Mouse (Mus musculus): ENCODE measurements around the gene Gpn2. TPM values are rescaled to one million over a fixed set of nuclear protein-coding genes. Genes with fewer than 3 reads are reported as not detected.
A peak's percentile ranks its signal among the peaks of the same experiment; 100 is the strongest.

Gene Gpn2
- total RNA-seq, 2 experiments from 2014 or later = 10.3 to 11.2 TPM

DNA sequence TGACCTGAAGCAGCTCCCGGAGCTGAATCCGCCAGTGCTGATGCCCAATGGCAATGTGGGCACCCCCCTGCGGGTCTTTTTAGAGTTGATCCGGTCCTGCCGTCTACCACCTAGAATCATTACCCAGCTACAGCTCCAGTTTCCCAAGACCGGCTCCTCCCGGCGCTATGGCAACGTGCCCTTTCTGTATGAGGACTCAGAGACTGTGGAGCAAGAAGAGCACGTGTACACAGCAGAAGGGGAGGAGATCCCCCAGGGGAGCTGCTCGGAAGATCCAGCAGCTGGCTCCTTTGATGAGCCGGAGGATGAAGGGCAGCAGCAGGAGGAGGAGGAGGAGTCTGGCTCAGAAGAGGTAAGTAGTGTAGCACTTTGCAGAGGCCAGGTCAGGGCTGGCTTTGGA lies 6.2 kb upstream of the Gpn2 start:
- intact Hi-C loops (cut with DNase I) = no loop called here
- DNase-seq (ENCODE audit: extremely low spot score in 1 of 2, low spot score in 2 of 2) = no peak

DNA sequence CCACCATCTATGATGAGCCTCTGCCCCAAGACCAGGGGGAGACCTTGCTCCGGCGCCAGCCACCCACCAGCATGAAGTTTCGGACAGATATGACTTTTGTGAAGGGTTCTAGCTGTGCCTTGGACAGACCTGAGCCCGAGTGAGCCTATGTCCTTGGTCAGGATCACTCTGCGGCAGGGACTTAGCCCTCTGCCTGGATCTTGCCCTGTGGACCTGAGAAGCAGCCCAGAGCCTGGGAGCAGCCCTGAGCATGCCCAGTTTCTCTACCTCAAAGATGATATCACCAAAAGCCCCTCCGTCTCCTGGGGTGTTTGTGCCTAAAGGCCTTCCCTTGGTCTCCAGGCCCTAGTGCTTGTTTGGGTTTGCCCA lies 488 bp upstream of the Gpn2 start:
- intact Hi-C loops (cut with DNase I) = no loop called here
- no peak for DNase-seq (ENCODE audit: extremely low spot score in 1 of 2, low spot score in 2 of 2)

DNA sequence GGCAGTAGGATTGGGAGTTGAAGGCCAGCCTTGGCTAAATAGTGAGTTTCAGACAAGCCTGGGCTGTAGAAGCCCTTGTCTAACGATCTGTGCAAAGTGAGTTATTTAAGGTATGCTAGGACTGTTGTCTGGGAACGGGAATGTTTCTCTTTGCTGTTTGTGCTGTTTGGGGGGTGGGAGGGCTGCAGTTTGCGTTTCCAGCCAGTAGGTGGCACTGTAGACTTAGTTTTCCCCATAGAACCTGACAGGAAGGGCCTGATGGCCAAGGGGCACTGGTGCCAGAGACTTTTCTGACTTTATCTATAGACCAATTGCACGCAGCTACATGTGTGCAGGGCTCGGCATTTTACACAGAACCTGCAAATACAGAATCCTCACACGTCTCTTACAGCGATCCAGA lies 8.4 kb downstream of the Gpn2 start:
- intact Hi-C loops (cut with DNase I) = loop anchor here (5.0 kb wide), 1 partner anchor 55 kb away; no protein-coding TSS in a partner anchor
- peak in 1 of 2 experiments; percentile 51 for DNase-seq (ENCODE audit: extremely low spot score in 1 of 2, low spot score in 2 of 2)

DNA sequence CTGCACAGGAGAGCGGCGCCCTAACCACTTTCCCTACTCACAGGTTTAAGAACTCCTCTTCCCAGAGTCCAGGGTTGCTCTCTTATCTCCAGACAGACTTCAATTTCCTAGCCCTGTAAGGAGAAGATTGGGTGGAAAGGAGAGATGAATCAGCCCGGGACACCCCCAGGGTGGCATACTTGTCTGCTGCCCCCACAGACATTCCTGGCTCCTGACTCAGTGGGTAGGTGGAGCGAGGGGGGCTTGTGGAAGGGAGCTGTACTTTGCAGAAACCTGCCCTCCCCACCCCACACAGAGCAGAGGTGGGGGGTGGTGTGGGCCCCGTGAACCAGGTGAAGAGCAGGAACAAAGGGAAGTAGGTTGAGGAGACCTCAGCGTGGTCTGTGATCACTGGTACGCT lies 11.4 kb downstream of the Gpn2 start:
- intact Hi-C loops (cut with DNase I) = loop anchor here (5.0 kb wide), 1 partner anchor 232 kb away; no protein-coding TSS in a partner anchor
- peak in 1 of 2 experiments; percentile 19 for DNase-seq (ENCODE audit: extremely low spot score in 1 of 2, low spot score in 2 of 2)

DNA sequence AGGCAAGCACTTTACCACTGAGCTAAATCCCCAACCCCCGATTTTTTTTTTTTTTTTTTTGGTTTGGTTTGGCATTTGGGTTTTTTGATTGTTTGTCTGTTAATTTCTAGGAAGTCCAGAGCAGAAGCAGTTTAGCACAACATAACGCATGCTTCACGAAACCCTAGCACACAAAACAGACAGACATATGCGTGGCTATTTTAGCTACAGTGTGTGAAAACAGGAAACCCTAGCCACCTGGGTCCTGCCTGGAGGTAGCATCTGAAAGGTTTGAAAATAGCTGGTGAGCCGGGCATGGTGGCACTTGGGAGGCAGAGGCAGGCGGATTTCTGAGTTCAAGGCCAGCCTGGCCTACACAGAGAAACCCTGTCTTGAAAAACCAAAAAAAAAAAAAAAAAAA lies 11.9 kb downstream of the Gpn2 start:
- no peak for DNase-seq (ENCODE audit: extremely low spot score in 1 of 2, low spot score in 2 of 2)
- intact Hi-C loops (cut with DNase I) = loop anchor here (5.0 kb wide), 1 partner anchor 231 kb away; no protein-coding TSS in a partner anchor

DNA sequence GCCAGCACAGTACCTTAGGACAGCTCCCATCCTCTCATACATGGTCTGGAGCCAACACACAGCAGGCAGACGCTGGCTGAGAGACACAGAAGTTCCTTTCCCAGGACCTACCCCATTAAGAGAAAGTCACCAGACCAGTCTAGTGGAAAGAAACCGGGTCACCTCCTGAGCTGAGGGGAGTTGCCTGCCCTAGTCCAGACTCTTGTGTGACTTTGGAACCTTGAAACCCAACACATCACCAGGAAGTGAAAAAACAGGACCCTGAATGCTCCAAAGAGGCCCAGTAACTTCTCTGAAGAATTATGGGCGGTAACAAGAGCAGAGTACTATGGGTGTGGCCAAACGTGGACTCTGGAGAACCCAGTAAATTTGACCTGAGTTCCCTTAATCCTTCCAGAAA lies 14.5 kb downstream of the Gpn2 start:
- intact Hi-C loops (cut with DNase I) = loop anchor here (5.0 kb wide), 1 partner anchor 229 kb away; no protein-coding TSS in a partner anchor
- no peak for DNase-seq (ENCODE audit: extremely low spot score in 1 of 2, low spot score in 2 of 2)

GRCm38 (mm10) chr4:133599116-133599515 lies 15.0 kb downstream of the Gpn2 start:
- intact Hi-C loops (cut with DNase I) = loop anchor here (5.0 kb wide), 1 partner anchor 228 kb away; no protein-coding TSS in a partner anchor
- no peak for DNase-seq (ENCODE audit: extremely low spot score in 1 of 2, low spot score in 2 of 2)

DNA sequence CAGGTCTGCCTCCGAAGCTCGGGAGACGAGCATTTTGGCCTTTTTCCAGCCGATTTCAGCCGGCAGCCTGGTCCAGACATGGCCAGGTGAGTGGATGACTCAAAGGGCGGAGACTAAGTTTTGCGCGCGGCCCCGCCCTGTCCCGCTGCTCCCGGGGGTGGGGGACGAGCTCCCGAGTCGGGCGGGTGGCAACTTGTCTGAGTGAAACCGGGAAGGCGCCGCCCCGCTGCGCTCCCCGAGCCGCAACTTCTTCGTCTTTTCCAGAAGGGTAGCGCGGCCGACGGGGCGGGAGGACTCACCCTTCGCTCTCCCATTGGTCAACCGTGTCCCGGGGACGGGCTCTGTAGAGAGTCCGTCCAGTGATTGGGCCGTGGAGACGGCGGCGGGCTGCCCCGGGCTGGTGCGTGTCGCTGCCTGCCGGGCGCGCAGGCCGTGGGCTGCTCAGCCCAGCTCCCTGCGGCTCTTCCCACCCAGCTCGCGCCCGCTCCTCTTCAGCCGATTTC lies 15.5 kb downstream of the Gpn2 start:
- intact Hi-C loops (cut with DNase I) = loop anchor here (5.0 kb wide), 1 partner anchor 228 kb away; no protein-coding TSS in a partner anchor
- peak; percentile 72 to 90 for DNase-seq (ENCODE audit: extremely low spot score in 1 of 2, low spot score in 2 of 2)

DNA sequence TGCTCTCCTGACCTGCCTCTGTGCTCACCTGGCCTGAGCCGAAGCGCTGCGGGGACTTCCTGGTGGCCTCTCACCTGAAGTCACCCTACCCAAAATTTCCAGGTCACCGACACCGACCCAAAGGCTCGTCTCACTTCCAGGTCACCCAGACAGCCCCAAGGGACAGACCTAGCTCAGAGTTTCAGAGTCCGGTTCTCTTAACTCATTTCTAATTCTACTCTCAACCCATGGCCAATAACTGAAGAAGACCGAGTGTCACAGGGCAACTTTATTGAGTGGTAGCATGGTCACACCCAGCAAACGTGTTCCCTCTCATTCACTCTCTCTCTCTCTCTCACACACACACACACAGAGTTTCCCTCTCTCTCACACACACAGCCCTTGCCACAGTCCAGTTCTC lies 16.1 kb downstream of the Gpn2 start:
- DNase-seq (ENCODE audit: extremely low spot score in 1 of 2, low spot score in 2 of 2) = no peak
- intact Hi-C loops (cut with DNase I) = no loop called here

DNA sequence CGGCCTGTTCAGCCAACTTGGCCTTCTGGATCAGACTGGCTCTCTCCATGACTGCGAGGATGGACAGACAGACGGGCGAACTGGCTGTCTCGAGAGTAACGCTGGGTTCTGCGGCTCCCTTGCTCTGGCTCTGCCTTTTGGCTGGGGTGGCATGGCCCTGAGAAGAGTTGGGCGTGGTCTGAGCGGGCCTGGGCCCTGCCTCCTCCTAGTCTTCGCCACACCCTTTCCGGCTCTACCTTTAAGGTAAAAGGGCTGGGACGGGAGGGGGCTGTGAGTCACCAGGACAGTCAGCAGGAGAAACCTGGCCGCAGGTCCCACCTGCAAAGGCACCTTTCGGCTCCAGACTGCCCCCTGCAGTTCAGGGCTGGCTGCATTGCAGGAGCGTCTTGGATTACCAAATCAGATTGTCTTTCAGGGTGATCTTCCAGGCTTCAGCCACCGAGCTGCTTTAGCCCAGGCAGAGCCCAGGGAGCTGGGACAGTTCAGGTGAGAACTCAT lies 17.6 kb downstream of the Gpn2 start, which contains the start of gene Sfn:
Sfn (minus strand) TSS at position 448 of the 498 bp plus-strand sequence.
- no peak for DNase-seq (ENCODE audit: extremely low spot score in 1 of 2, low spot score in 2 of 2)
- intact Hi-C loops (cut with DNase I) = no loop called here

DNA sequence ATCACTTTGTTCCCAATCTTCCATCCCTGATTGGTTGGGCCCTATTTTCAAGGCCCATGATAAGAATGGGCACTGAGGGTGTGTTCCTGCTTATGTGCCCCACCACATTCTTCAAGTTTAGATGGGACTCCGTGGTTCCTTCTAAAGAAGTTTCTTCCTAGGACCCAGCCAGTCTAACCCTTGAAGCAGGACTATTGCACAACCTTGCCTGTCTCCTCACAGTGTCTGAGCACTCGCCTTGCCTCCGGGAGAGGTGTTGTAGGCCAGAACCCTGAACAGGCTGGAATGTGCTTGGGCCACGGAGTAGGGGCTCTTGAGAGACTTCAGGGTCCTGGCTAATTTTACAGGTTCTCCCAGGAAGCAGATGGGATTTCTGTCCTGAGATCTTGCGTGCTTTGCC lies 18.9 kb downstream of the Gpn2 start:
- no peak for DNase-seq (ENCODE audit: extremely low spot score in 1 of 2, low spot score in 2 of 2)
- intact Hi-C loops (cut with DNase I) = no loop called here

GRCm38 (mm10) chr4:133604175-133604574 lies 20.0 kb downstream of the Gpn2 start:
- intact Hi-C loops (cut with DNase I) = no loop called here
- DNase-seq (ENCODE audit: extremely low spot score in 1 of 2, low spot score in 2 of 2) = no peak

GRCm38 (mm10) chr4:133604856-133605255 lies 20.7 kb downstream of the Gpn2 start:
- no peak for DNase-seq (ENCODE audit: extremely low spot score in 1 of 2, low spot score in 2 of 2)
- intact Hi-C loops (cut with DNase I) = no loop called here

DNA sequence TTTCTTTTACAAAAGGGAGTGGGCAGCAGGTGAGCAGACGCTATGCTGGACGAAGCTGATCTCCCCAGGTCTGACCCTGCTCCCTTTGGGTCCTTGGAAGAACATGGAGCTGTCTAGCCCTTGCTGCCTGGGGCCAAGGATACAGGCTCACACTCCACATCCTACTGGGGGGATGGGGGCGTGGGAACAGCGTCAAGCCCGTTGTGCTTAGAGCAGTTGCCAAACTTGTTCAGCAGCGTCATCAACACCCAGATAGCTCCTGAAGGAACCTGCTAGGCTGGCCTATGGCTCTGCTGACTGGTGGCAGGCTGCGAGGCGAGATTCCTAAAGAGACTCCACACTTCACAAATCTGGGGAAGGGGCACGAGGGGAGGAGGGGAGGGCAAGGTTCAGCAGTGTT lies 21.2 kb downstream of the Gpn2 start:
- no peak for DNase-seq (ENCODE audit: extremely low spot score in 1 of 2, low spot score in 2 of 2)
- intact Hi-C loops (cut with DNase I) = no loop called here

DNA sequence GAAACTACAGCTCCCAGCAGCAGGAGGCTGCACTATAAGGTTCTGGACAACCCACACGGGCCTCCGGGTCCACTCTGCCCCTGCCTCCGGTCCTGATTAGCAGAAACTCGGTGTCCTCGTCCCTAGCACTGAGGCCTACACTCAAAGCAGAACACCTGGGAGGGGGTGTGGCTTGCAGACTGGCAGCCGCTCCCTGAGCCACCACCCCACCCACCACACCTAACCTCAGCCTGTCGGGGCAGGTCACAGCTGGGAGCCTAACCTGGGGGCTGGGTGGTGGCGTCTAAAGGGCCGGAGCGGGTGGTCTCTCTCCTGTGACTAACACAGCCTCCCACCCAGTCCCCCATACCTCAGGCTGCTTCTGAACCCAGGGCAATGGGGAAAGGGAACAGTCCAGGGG lies 23.1 kb downstream of the Gpn2 start:
- no peak for DNase-seq (ENCODE audit: extremely low spot score in 1 of 2, low spot score in 2 of 2)
- intact Hi-C loops (cut with DNase I) = no loop called here

DNA sequence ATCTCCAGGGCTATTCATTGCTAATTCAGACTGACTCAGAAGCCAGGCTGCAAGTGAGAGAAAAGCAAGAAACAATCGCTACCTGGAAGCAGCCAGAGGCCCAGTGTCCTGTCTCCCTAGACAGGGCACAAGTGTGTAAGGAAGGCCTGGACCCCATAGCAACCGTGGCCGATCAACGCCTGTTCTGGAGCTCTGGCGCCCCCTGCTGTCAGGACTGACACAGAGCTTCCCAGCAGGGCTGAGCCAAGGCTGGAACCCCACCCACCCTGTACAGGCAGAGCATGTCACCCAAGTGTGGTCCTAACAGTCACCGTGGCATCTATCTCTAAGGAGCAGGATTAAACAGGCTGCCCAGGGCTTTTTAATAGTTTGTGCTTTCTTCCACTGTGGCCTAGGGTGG lies 25.6 kb downstream of the Gpn2 start:
- intact Hi-C loops (cut with DNase I) = no loop called here
- DNase-seq (ENCODE audit: extremely low spot score in 1 of 2, low spot score in 2 of 2) = peak in 1 of 2 experiments; percentile 89

- intact Hi-C loops (cut with DNase I) = no loop called here
- DNase-seq (ENCODE audit: extremely low spot score in 1 of 2, low spot score in 2 of 2) = no peak
Observed at GRCm38 (mm10) chr4:133611815-133612214, 27.7 kb downstream of the Gpn2 start.

DNA sequence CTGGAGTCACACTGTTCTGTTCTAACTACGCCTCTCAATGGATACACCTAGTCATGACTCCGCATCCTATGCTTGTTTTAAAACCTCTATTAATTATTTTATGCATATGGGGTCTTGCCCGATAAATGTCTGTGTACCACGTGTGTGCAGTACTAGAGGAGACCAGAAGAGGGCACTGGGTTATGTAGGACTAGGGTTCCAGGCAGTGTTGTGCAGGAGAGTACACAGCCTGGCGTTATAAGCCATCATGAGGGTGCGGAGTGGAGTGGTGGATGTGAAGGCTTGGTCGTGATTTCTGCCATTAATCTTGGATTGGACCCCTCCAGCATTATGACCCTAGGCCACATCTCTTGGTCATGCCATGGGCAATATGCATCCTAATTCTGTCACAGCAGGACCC lies 28.3 kb downstream of the Gpn2 start:
- no peak for DNase-seq (ENCODE audit: extremely low spot score in 1 of 2, low spot score in 2 of 2)
- intact Hi-C loops (cut with DNase I) = no loop called here

GRCm38 (mm10) chr4:133613026-133613425 lies 28.9 kb downstream of the Gpn2 start:
- intact Hi-C loops (cut with DNase I) = no loop called here
- DNase-seq (ENCODE audit: extremely low spot score in 1 of 2, low spot score in 2 of 2) = no peak

GRCm38 (mm10) chr4:133613867-133614266 lies 29.7 kb downstream of the Gpn2 start:
- intact Hi-C loops (cut with DNase I) = no loop called here
- DNase-seq (ENCODE audit: extremely low spot score in 1 of 2, low spot score in 2 of 2) = no peak

DNA sequence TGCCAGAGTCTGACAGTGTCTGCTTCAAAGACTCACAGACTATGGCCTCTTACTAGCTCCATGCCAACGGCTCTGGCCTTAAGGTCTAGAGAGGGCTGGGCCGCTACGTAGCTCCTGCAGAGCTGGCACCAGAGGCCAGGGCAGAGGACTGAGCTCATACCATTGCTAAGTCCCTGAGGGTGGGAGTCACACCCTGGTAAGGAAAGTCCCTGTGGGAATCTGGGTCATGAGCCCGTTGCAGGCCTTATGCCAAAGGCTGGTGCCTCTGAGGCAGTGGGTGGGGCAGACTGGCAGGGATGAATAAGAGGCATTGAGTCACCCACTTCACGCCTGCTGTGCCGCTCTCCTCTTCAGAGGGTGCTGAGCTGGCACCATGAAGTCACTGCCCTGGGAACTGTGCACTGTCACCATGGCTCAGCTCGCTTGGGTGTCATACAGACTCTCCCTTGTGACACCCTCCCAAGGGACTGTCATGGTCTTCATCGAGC lies 30.2 kb downstream of the Gpn2 start:
- intact Hi-C loops (cut with DNase I) = no loop called here
- no peak for DNase-seq (ENCODE audit: extremely low spot score in 1 of 2, low spot score in 2 of 2)

Data from left cerebral cortex, postnatal 10 days (tissue).